Mouse (Mus musculus) bone marrow macrophage, adult 2 months (primary cell): ENCODE results near the gene Exoc5.

Experiments used
- CTCF ChIP-seq: IDR thresholded peaks from 2 replicates; pipeline ENCODE4 v1.5.1; 2012; ENCODE audit warnings: low read depth, mild to moderate bottlenecking, low read length, moderate library complexity
- POLR2A ChIP-seq: IDR thresholded peaks from 2 replicates; pipeline ENCODE4 v1.6.1; 2012; ENCODE audit warnings: mild to moderate bottlenecking, low read depth, low read length, borderline replicate concordance

DNA sequence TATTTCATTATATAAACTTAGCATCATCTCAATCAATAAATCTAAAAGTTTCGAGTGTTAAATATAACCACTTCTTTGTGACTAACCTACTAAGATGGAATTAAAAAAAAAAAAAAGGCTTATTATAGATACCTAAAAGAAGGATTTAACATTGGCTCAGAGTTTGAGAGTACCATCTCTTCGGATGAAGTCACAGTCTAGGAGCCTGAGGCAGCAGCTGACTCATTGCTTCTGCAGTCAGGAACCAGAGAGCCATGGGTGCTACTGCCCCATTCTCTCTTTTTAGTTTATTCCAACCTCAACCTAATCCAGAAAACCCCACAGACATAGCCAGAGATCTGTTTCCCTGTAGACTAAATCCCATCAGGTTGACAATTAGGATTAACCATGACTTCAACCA lies 6.4 kb upstream of the Exoc5 start:
- TF ChIP-seq CTCF (no peak), POLR2A (no peak)
